ENCODE assay signal across 7 mouse cellular contexts in the genomic region with DNA sequence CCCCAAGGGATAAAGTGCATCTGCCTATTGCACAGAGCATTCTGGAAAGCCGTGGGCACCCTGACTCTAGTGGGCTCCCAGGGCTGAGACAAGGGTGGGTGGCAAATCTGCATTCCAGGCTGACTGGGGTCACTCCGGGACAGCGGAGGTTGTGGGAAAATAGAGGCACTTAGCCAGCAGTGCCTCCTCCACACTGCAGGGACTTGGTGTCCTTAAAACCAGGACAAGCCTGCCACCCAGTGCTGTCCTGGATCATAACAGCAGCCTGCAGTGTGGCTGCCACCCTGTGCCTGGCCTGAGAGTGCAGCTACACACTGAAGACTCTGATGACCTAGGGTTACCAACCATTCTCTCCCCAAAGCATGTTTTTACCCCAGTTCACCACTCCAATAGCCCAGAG. TPM values are rescaled to one million over a fixed set of nuclear protein-coding genes. Genes with fewer than 3 reads are reported as not detected.
DNase-seq lines count a peak whose midpoint lies in the region; ATAC-seq lines count a peak whose summit lies in the region.

No protein-coding gene starts in this region.

- no peak overlapping the region for H3K27ac ChIP-seq in neural tube, embryonic 11.5 days (ENCODE audit: low read depth, low read length)
- no peak overlapping the region for H3K27ac ChIP-seq in hindbrain, embryonic 13.5 days

- no peaks in the 10 kb centered on the region for H3K36me3 ChIP-seq in neural tube, embryonic 11.5 days (ENCODE audit: control insufficient read depth, insufficient read depth, low read length)
- no peaks in the 10 kb centered on the region for H3K36me3 ChIP-seq in hindbrain, embryonic 13.5 days

- no peaks in the 10 kb centered on the region for H3K27me3 ChIP-seq in neural tube, embryonic 11.5 days (ENCODE audit: control insufficient read depth, insufficient read depth, low read length)
- peaks cover 7% of the 10 kb centered on the region; the same call in 1 of the 2 replicates for H3K27me3 ChIP-seq in hindbrain, embryonic 13.5 days

- H3K9me3 ChIP-seq in neural tube, embryonic 11.5 days (ENCODE audit: control insufficient read depth, low read length): no peaks in the 10 kb centered on the region
- H3K9me3 ChIP-seq in hindbrain, embryonic 13.5 days: no peaks in the 10 kb centered on the region

- no peaks in the 10 kb centered on the region for H3K4me1 ChIP-seq in neural tube, embryonic 11.5 days (ENCODE audit: control insufficient read depth, insufficient read depth, low read length)
- H3K4me1 ChIP-seq in hindbrain, embryonic 13.5 days (replicated peaks): no peaks in the 10 kb centered on the region

- 68% methylated on average over 3 of the region's 3 CpGs for WGBS in neural tube, embryonic 11.5 days
- 55% methylated on average over 3 of the region's 3 CpGs for WGBS in hindbrain, embryonic 13.5 days

- no peak overlapping the region for H3K4me3 ChIP-seq in neural tube, embryonic 11.5 days (ENCODE audit: low read depth, low read length)
- no peak overlapping the region for H3K4me3 ChIP-seq in hindbrain, embryonic 13.5 days

- no peak for ATAC-seq in neural tube, embryonic 11.5 days (ENCODE audit: insufficient read depth, low FRiP score, low TSS enrichment)
- peak; percentile 83 for ATAC-seq in hindbrain, embryonic 13.5 days (ENCODE audit: low FRiP score)
- ATAC-seq in megakaryocyte-erythroid progenitor cell, adult 5-6 weeks (replicated peaks; ENCODE audit: low FRiP score, low TSS enrichment, poor library complexity, severe bottlenecking): no peak

- no peak overlapping the region for H3K9ac ChIP-seq in neural tube, embryonic 11.5 days (ENCODE audit: low read length)
- no peak overlapping the region for H3K9ac ChIP-seq in hindbrain, embryonic 13.5 days

- DNase-seq in neural tube, embryonic 11.5 days (ENCODE audit: low spot score): peak; percentile 25
- DNase-seq in neural tube, embryonic 10.5 days (ENCODE audit: extremely low spot score, low spot score): no peak
- peak; percentile 76 for DNase-seq in cerebellum, adult 9-11 months
- peak; percentile 53 to 82 for DNase-seq in left cerebral cortex, adult 9 months (ENCODE audit: low spot score in 2 of 2)
- peak; percentile 68 for DNase-seq in right cerebral cortex, postnatal 4 days

- H3K4me2 ChIP-seq in neural tube, embryonic 11.5 days (ENCODE audit: low read depth): no peak overlapping the region
- no peak overlapping the region for H3K4me2 ChIP-seq in hindbrain, embryonic 13.5 days

RNA-seq across cellular contexts. Expression of a gene that starts 34.1 kb away (rescaled TPM):
- 4.6 and 5.2 TPM in 2 replicates for polyA plus RNA-seq in neural tube, embryonic 11.5 days (2014; fragmentation: Nextera tagmentation; extraction: Ambion mirVana)
- polyA plus RNA-seq in hindbrain, embryonic 13.5 days (2015; fragmentation: Nextera tagmentation; extraction: Ambion mirVana): 23.6 and 24.6 TPM in 2 replicates
- total RNA-seq in megakaryocyte-erythroid progenitor cell, adult 5-6 weeks (2014; fragmentation: Nextera tagmentation): not detected in 2 replicates
- not detected in 2 replicates for total RNA-seq in megakaryocyte-erythroid progenitor cell, adult 5-6 weeks (2017)

RNA-seq across cellular contexts. Expression of a gene that starts 54.5 kb away (rescaled TPM):
- 0.53 and 1.1 TPM in 2 replicates for polyA plus RNA-seq in neural tube, embryonic 11.5 days (2014; fragmentation: Nextera tagmentation; extraction: Ambion mirVana)
- polyA plus RNA-seq in hindbrain, embryonic 13.5 days (2015; fragmentation: Nextera tagmentation; extraction: Ambion mirVana): 19.9 and 22.0 TPM in 2 replicates
- total RNA-seq in megakaryocyte-erythroid progenitor cell, adult 5-6 weeks (2014; fragmentation: Nextera tagmentation): not detected in 2 replicates
- total RNA-seq in megakaryocyte-erythroid progenitor cell, adult 5-6 weeks (2017): not detected in 2 replicates

Comparison
In these comparisons a context has a peak if more than half of its experiments do, and no peak if none do; other contexts are left out.
1. RNA of a gene that starts 54.5 kb away (polyA plus RNA-seq): 19.9 to 22.0 TPM in hindbrain, embryonic 13.5 days; 0.53 to 1.1 TPM in neural tube, embryonic 11.5 days; every median in the first group is over 10 times any median in the second.